Mouse (Mus musculus): Measurements from ENCODE around the gene Arhgef17.
"Not testable (repeated sequence)": the region's sequence is repeated elsewhere in the genome, so short reads cannot be mapped to it uniquely, and the experiment has no call there.

Gene Arhgef17

GRCm38 (mm10) chr7:100846033-100846432 is 85.9 kb downstream of the Arhgef17 start:
- in situ Hi-C loops (cut with MboI, MseI), result not testable (repeated sequence)

- in situ Hi-C loops (cut with MboI, MseI), result no loop called here
Observed at GRCm38 (mm10) chr7:100845412-100845811, 86.5 kb downstream of the Arhgef17 start.

- in situ Hi-C loops (cut with MboI, MseI), result no loop called here
Observed at GRCm38 (mm10) chr7:100845026-100845400, 86.9 kb downstream of the Arhgef17 start.

- in situ Hi-C loops (cut with MboI, MseI), result no loop called here
Observed at GRCm38 (mm10) chr7:100844385-100845025, 87.4 kb downstream of the Arhgef17 start.

- in situ Hi-C loops (cut with MboI, MseI), result no loop called here
Observed at GRCm38 (mm10) chr7:100843866-100844265, 88.0 kb downstream of the Arhgef17 start.

GRCm38 (mm10) chr7:100842175-100842574 is 89.7 kb downstream of the Arhgef17 start:
- in situ Hi-C loops (cut with MboI, MseI), result no loop called here

- in situ Hi-C loops (cut with MboI, MseI), result no loop called here
Observed at GRCm38 (mm10) chr7:100841608-100842007, 90.3 kb downstream of the Arhgef17 start.

- in situ Hi-C loops (cut with MboI, MseI), result no loop called here
Observed at GRCm38 (mm10) chr7:100840906-100841305, 91.0 kb downstream of the Arhgef17 start.

GRCm38 (mm10) chr7:100839632-100840402 is 92.1 kb downstream of the Arhgef17 start:
- in situ Hi-C loops (cut with MboI, MseI), result no loop called here

GRCm38 (mm10) chr7:100837701-100838100 is 94.2 kb downstream of the Arhgef17 start:
- in situ Hi-C loops (cut with MboI, MseI), result no loop called here

GRCm38 (mm10) chr7:100836657-100837056 is 95.2 kb downstream of the Arhgef17 start:
- in situ Hi-C loops (cut with MboI, MseI), result no loop called here

GRCm38 (mm10) chr7:100835711-100836110 is 96.2 kb downstream of the Arhgef17 start:
- in situ Hi-C loops (cut with MboI, MseI), result no loop called here

GRCm38 (mm10) chr7:100835168-100835567 is 96.7 kb downstream of the Arhgef17 start:
- in situ Hi-C loops (cut with MboI, MseI), result no loop called here

GRCm38 (mm10) chr7:100833859-100834258 is 98.0 kb downstream of the Arhgef17 start:
- in situ Hi-C loops (cut with MboI, MseI), result no loop called here

GRCm38 (mm10) chr7:100828549-100828948 is 103.4 kb downstream of the Arhgef17 start:
- in situ Hi-C loops (cut with MboI, MseI), result no loop called here

- in situ Hi-C loops (cut with MboI, MseI), result no loop called here
Observed at GRCm38 (mm10) chr7:100824661-100825060, 107.2 kb downstream of the Arhgef17 start.

Measured in T-helper 2 cell (primary cell).